Mouse (Mus musculus) hindbrain, postnatal 0 days (tissue): Measurements from ENCODE around the gene Adamts4. TPM values are rescaled to one million over a fixed set of nuclear protein-coding genes. Genes with fewer than 3 reads are reported as not detected.

Experiments
- ATAC-seq: fragments of 200-750 bp; cut with Nextera tagmentation; 2 replicates; pipeline ENCODE4 v1.8.0; 2017; ENCODE audit warnings: mild to moderate bottlenecking, moderate TSS enrichment, moderate library complexity
- DNase-seq: peaks from one replicate; pipeline ENCODE4 v3.0.0-alpha.2; 2015; ENCODE audit warnings: low spot score
- H3K27ac ChIP-seq: fragments of 300-500 bp; sonication (generic); 2 replicates; pipeline ENCODE4 v1.5.1; 2014; ENCODE audit warnings: mild to moderate bottlenecking
- H3K27me3 ChIP-seq: fragments of 300-500 bp; sonication (generic); 2 replicates; pipeline ENCODE4 v1.6.1; 2014; ENCODE audit warnings: low read length, mixed read lengths; ENCODE audit not compliant: insufficient read depth
- H3K36me3 ChIP-seq: fragments of 300-500 bp; sonication (generic); 2 replicates; pipeline ENCODE4 v1.6.1; 2014; ENCODE audit warnings: low read length, mixed read lengths; ENCODE audit not compliant: insufficient read depth
- H3K4me1 ChIP-seq: fragments of 300-500 bp; sonication (generic); 2 replicates; pipeline ENCODE4 v1.6.1; 2014; ENCODE audit warnings: antibody characterized with exemption, low read length, mixed read lengths; ENCODE audit not compliant: insufficient read depth
- H3K4me2 ChIP-seq: fragments of 300-500 bp; sonication (generic); 2 replicates; pipeline ENCODE4 v1.6.1; 2014; ENCODE audit warnings: low read depth, mild to moderate bottlenecking, low read length, moderate library complexity, mixed read lengths
- H3K4me3 ChIP-seq: fragments of 300-500 bp; sonication (generic); 2 replicates; pipeline ENCODE4 v1.5.1; 2014; ENCODE audit warnings: low read length
- H3K9ac ChIP-seq: fragments of 300-500 bp; sonication (generic); replicated peaks from 2 replicates; pipeline ENCODE4 v1.6.1; 2014; ENCODE audit warnings: mild to moderate bottlenecking, low read length, moderate library complexity, mixed read lengths
- H3K9me3 ChIP-seq: fragments of 300-500 bp; sonication (generic); 2 replicates; pipeline ENCODE4 v1.6.1; 2016; ENCODE audit warnings: low read length, mixed read lengths
- CTCF ChIP-seq: IDR thresholded peaks from 2 replicates; pipeline ENCODE4 v1.5.1; 2016; ENCODE audit warnings: antibody characterized with exemption, control low read depth, low read depth
- WGBS: fragments of 180-500 bp; shearing (Covaris S2); extraction: QIAGEN DNeasy Blood & Tissue Kit; methylation state at CpG from one replicate; pipeline ENCODE4 v1.1.7; 2014; 5-methylcytosine and 5-hydroxymethylcytosine counted together
- polyA plus RNA-seq: library from polyadenylated mRNA; unstranded; fragments of >200 nt; fragmentation: Nextera tagmentation; extraction: Ambion mirVana; gene quantifications from 2 replicates; pipeline ENCODE4 v1.2.1, GENCODE M21; 2015
- total RNA-seq: library from RNA; depleted of rRNA; stranded (reverse); fragments of >200 nt; gene quantifications from 2 replicates; pipeline ENCODE4 v1.2.3, GENCODE M21; 2014

Gene Adamts4
- total and polyA plus RNA-seq, 2 experiments from 2014 or later, result 4.4 to 7.4 TPM

- Histone ChIP-seq H3K27ac (peak within 1 kb of the TSS; percentile 32), H3K4me2 (peak within 1 kb of the TSS; percentile 100), H3K27me3 (no peaks in the 10 kb centered on the region), H3K36me3 (peaks cover 24% of the 10 kb centered on the region), H3K9me3 (no peaks in the 10 kb centered on the region), H3K4me1 (0 out of 2 replicates have a peak, but pooled peaks cover 5% of the 10 kb centered on the region), H3K9ac (peak within 1 kb of the TSS; percentile 92), H3K4me3 (peak within 1 kb of the TSS; percentile 90)
- ATAC-seq, result peak; percentile 95
- WGBS, result 3% methylated on average over 36 of the region's 36 CpGs
- peak; percentile 93 for DNase-seq
- TF ChIP-seq CTCF, result 0 out of 2 replicates have a peak, but pooled peaks have one; percentile 13
Measured at GRCm38 (mm10) chr1:171269848-171270572, 19.8 kb downstream of the Adamts4 start, which contains the start of gene B4galt3. B4galt3 (plus strand) TSS chr1:171270328.

GRCm38 (mm10) chr1:171270573-171270900 lies 20.3 kb downstream of the Adamts4 start:
- peak overlapping the region; percentile 92 for H3K9ac ChIP-seq
- H3K4me3 ChIP-seq, result peak overlapping the region; percentile 90
- DNase-seq (peak; percentile 20), ATAC-seq (peak; percentile 71)
- peak overlapping the region; percentile 32; the same call in 1 of the 2 replicates for H3K27ac ChIP-seq
- no peak for TF ChIP-seq CTCF
- H3K27me3 ChIP-seq, result no peaks in the 10 kb centered on the region
- H3K4me1 ChIP-seq, result 0 out of 2 replicates have a peak, but pooled peaks cover 5% of the 10 kb centered on the region
- WGBS, result under 1% methylated on average over 19 of the region's 19 CpGs
- peak overlapping the region; percentile 100 for H3K4me2 ChIP-seq
- H3K36me3 ChIP-seq, result peaks cover 30% of the 10 kb centered on the region
- H3K9me3 ChIP-seq, result no peaks in the 10 kb centered on the region

GRCm38 (mm10) chr1:171271196-171271595 lies 21.0 kb downstream of the Adamts4 start:
- no peaks in the 10 kb centered on the region for H3K27me3 ChIP-seq
- 0 out of 2 replicates have a peak, but pooled peaks cover 5% of the 10 kb centered on the region for H3K4me1 ChIP-seq
- DNase-seq (no peak), ATAC-seq (no peak)
- 59% methylated on average over 9 of the region's 9 CpGs for WGBS
- peaks cover 35% of the 10 kb centered on the region for H3K36me3 ChIP-seq
- H3K9ac ChIP-seq, result peak overlapping the region; percentile 92; the same call in 1 of the 2 replicates
- TF ChIP-seq CTCF, result no peak
- peak overlapping the region; percentile 90 for H3K4me3 ChIP-seq
- H3K4me2 ChIP-seq, result peak overlapping the region; percentile 100
- H3K9me3 ChIP-seq, result no peaks in the 10 kb centered on the region
- no peak overlapping the region for H3K27ac ChIP-seq

GRCm38 (mm10) chr1:171271622-171272021 lies 21.4 kb downstream of the Adamts4 start:
- Histone ChIP-seq H3K9ac (no peak overlapping the region), H3K36me3 (peaks cover 39% of the 10 kb centered on the region), H3K27me3 (no peaks in the 10 kb centered on the region), H3K9me3 (no peaks in the 10 kb centered on the region), H3K4me2 (peak overlapping the region; percentile 100; the same call in 1 of the 2 replicates), H3K4me3 (no peak overlapping the region), H3K27ac (no peak overlapping the region), H3K4me1 (0 out of 2 replicates have a peak, but pooled peaks cover 5% of the 10 kb centered on the region)
- TF ChIP-seq CTCF, result no peak
- ATAC-seq (no peak), DNase-seq (no peak)
- WGBS, result 73% methylated on average over 10 of the region's 10 CpGs

DNA sequence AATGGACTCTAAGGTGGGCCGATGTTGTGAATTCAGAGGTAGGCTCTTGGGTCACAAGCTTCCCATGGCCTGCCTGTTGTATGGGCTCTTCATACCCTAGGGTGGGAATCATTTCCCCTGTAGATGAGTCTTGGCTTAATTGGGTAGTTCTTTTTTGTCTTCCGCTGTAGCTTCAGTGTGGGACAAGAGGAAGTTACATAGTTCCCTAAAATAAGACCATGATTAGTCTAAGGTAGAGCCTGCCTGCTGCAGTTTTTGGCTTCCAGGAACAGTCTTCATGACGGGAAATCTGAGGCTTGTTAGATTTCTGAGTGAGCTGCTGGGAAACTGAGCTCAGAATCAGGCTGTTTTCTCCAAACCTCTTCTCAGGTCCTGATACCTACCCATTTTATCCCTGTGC lies 21.9 kb downstream of the Adamts4 start:
- H3K4me2 ChIP-seq, result no peak overlapping the region
- no peaks in the 10 kb centered on the region for H3K9me3 ChIP-seq
- no peak overlapping the region for H3K27ac ChIP-seq
- DNase-seq (no peak), ATAC-seq (no peak)
- H3K27me3 ChIP-seq, result no peaks in the 10 kb centered on the region
- no peak overlapping the region for H3K9ac ChIP-seq
- WGBS, result 91% methylated on average over 3 of the region's 3 CpGs
- no peak overlapping the region for H3K4me3 ChIP-seq
- peaks cover 43% of the 10 kb centered on the region for H3K36me3 ChIP-seq
- 0 out of 2 replicates have a peak, but pooled peaks cover 5% of the 10 kb centered on the region for H3K4me1 ChIP-seq
- TF ChIP-seq CTCF, result no peak

DNA sequence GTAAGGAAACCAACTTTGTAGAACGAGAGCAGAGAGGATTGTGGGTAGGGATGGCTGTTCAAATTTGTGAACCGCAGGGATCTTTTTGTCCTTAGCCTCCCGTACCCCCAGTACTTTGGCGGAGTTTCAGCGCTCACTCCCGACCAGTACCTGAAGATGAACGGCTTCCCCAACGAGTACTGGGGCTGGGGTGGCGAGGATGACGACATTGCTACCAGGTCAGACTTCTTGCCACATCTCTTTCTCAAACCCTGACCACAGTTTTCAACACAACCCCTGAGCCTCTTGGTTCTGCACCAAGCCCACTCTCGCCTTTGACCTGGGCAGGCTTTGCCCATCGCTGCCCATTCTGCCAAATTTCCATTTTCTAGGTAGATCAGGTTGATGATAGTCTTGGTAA lies 23.9 kb downstream of the Adamts4 start:
- H3K4me2 ChIP-seq, result no peak overlapping the region
- H3K9ac ChIP-seq, result no peak overlapping the region
- ATAC-seq, result no peak
- no peaks in the 10 kb centered on the region for H3K27me3 ChIP-seq
- WGBS, result 94% methylated on average over 12 of the region's 12 CpGs
- DNase-seq, result no peak
- TF ChIP-seq CTCF, result no peak
- H3K9me3 ChIP-seq, result no peaks in the 10 kb centered on the region
- no peak overlapping the region for H3K4me3 ChIP-seq
- no peak overlapping the region for H3K27ac ChIP-seq
- H3K4me1 ChIP-seq, result 0 out of 2 replicates have a peak, but pooled peaks cover 5% of the 10 kb centered on the region
- peaks cover 56% of the 10 kb centered on the region for H3K36me3 ChIP-seq
